In genomic region chr6:134036491-134036911, GRCm38 (mm10) we compare ENCODE assay signal across 8 mouse cellular contexts. TPM values are rescaled to one million over a fixed set of nuclear protein-coding genes. Genes with fewer than 3 reads are reported as not detected.
DNase-seq lines count a peak whose midpoint lies in the region; ATAC-seq and TF ChIP-seq lines count a peak whose summit lies in the region.

No protein-coding gene starts in this region.

- H3K9me3 ChIP-seq in heart, embryonic 15.5 days (replicated peaks), result no peaks in the 10 kb centered on the region
- H3K9me3 ChIP-seq in E14TG2a.4 (ENCODE audit: low read length), result no peaks in the 10 kb centered on the region
- no peaks in the 10 kb centered on the region for H3K9me3 ChIP-seq in forebrain, embryonic 12.5 days
- no peaks in the 10 kb centered on the region for H3K9me3 ChIP-seq in liver, embryonic 16.5 days (replicated peaks; ENCODE audit: control insufficient read depth, low read length)

- H3K4me2 ChIP-seq in heart, embryonic 15.5 days, result peak overlapping the region; percentile 69
- H3K4me2 ChIP-seq in forebrain, embryonic 12.5 days, result peak overlapping the region; percentile 61
- H3K4me2 ChIP-seq in liver, embryonic 16.5 days (ENCODE audit: low read depth, low read length), result peak overlapping the region; percentile 81

- H3K27me3 ChIP-seq in heart, embryonic 15.5 days, result no peaks in the 10 kb centered on the region
- H3K27me3 ChIP-seq in E14TG2a.4 (ENCODE audit: insufficient read depth, low read length), result peaks cover 15% of the 10 kb centered on the region
- H3K27me3 ChIP-seq in forebrain, embryonic 12.5 days, result no peaks in the 10 kb centered on the region
- no peaks in the 10 kb centered on the region for H3K27me3 ChIP-seq in liver, embryonic 16.5 days (ENCODE audit: control insufficient read depth, insufficient read depth, low read depth, low read length)

- peak overlapping the region; percentile 100 for H3K27ac ChIP-seq in heart, embryonic 15.5 days
- peak overlapping the region; percentile 99 for H3K27ac ChIP-seq in forebrain, embryonic 12.5 days
- H3K27ac ChIP-seq in liver, embryonic 16.5 days (ENCODE audit: low read length), result no peak overlapping the region; the same call in 1 of the 2 replicates

- H3K4me3 ChIP-seq in heart, embryonic 15.5 days, result peak overlapping the region; percentile 92
- H3K4me3 ChIP-seq in E14TG2a.4 (replicated peaks; ENCODE audit: low read length), result peak overlapping the region; percentile 93
- peak overlapping the region; percentile 74 for H3K4me3 ChIP-seq in forebrain, embryonic 12.5 days (replicated peaks)
- H3K4me3 ChIP-seq in liver, embryonic 16.5 days (ENCODE audit: low read depth, low read length), result peak overlapping the region; percentile 76

- H3K36me3 ChIP-seq in heart, embryonic 15.5 days, result no peaks in the 10 kb centered on the region
- H3K36me3 ChIP-seq in E14TG2a.4 (ENCODE audit: insufficient read depth, low read length), result no peaks in the 10 kb centered on the region
- H3K36me3 ChIP-seq in forebrain, embryonic 12.5 days (replicated peaks), result no peaks in the 10 kb centered on the region; the same call in 1 of the 2 replicates
- no peaks in the 10 kb centered on the region for H3K36me3 ChIP-seq in liver, embryonic 16.5 days (ENCODE audit: control insufficient read depth, insufficient read depth)

- WGBS in heart, embryonic 15.5 days, result 0% methylated on average over 7 of the region's 8 CpGs
- WGBS in forebrain, embryonic 12.5 days, result 0% methylated on average over 6 of the region's 8 CpGs
- WGBS in liver, embryonic 16.5 days (ENCODE audit: insufficient replicate concordance), result 1% methylated on average over 8 of the region's 8 CpGs

- no peak for ATAC-seq in heart, embryonic 15.5 days (replicated peaks; ENCODE audit: insufficient number of reproducible peaks, insufficient read depth, low FRiP score, low read depth)
- ATAC-seq in forebrain, embryonic 12.5 days (ENCODE audit: low FRiP score), result no peak
- no peak for ATAC-seq in liver, embryonic 16.5 days (ENCODE audit: low read depth)

- intact Hi-C loops in heart, postnatal 10 days (cut with DNase I), result loop anchor here (1.0 to 5.0 kb wide), 6 partner anchors 51 to 352 kb away; no protein-coding TSS in a partner anchor
- intact Hi-C loops in left cerebral cortex, postnatal 36 days (cut with DNase I), result loop anchor here (5.0 to 10.0 kb wide), 4 partner anchors 74 to 348 kb away; no protein-coding TSS in a partner anchor

- H3K4me1 ChIP-seq in heart, embryonic 15.5 days (replicated peaks), result peaks cover 50% of the 10 kb centered on the region
- peaks cover 77% of the 10 kb centered on the region for H3K4me1 ChIP-seq in E14TG2a.4 (replicated peaks; ENCODE audit: low read depth, low read length)
- peaks cover 40% of the 10 kb centered on the region for H3K4me1 ChIP-seq in forebrain, embryonic 12.5 days
- H3K4me1 ChIP-seq in liver, embryonic 16.5 days (ENCODE audit: control insufficient read depth, low read depth, low read length), result peaks cover 16% of the 10 kb centered on the region

- peak overlapping the region; percentile 98 for H3K9ac ChIP-seq in heart, embryonic 15.5 days
- H3K9ac ChIP-seq in forebrain, embryonic 12.5 days, result peak overlapping the region; percentile 91
- peak overlapping the region; percentile 80 for H3K9ac ChIP-seq in liver, embryonic 16.5 days (ENCODE audit: low read depth, low read length)

- TF ChIP-seq CTCF in E14TG2a.4 (conservative IDR thresholded peaks at IDR 0.05; ENCODE audit: low read length), result no peak

- no peak for DNase-seq in heart, postnatal 10 days
- DNase-seq in urinary bladder, postnatal 4 days (ENCODE audit: low spot score in 2 of 2), result no peak
- DNase-seq in left cerebral cortex, postnatal 36 days (ENCODE audit: low spot score in 2 of 2), result no peak
- no peak for DNase-seq in urinary bladder, postnatal 25 days (ENCODE audit: low spot score)

RNA-seq across cellular contexts. Expression of gene Etv6, which starts 1.0 kb away (rescaled TPM):
- 9.9 and 11.4 TPM in 2 replicates for polyA plus RNA-seq in heart, embryonic 15.5 days (2015; fragmentation: Nextera tagmentation; extraction: Ambion mirVana)
- total RNA-seq in heart, postnatal 10 days (2021), result 10 to 100 TPM; 15.5 to 21.9 TPM
- polyA plus RNA-seq in forebrain, embryonic 12.5 days (2016; fragmentation: Nextera tagmentation; extraction: Ambion mirVana), result 15.0 and 16.1 TPM in 2 replicates
- polyA plus RNA-seq in liver, embryonic 16.5 days (2015; fragmentation: Nextera tagmentation; extraction: Ambion mirVana), result 2.7 and 3.0 TPM in 2 replicates
- 10 to 100 TPM; 14.1 to 18.1 TPM for total RNA-seq in left cerebral cortex, postnatal 36 days (2021)
